Mouse (Mus musculus): ENCODE data around the gene Bmp7.

Bmp7 gene

DNA sequence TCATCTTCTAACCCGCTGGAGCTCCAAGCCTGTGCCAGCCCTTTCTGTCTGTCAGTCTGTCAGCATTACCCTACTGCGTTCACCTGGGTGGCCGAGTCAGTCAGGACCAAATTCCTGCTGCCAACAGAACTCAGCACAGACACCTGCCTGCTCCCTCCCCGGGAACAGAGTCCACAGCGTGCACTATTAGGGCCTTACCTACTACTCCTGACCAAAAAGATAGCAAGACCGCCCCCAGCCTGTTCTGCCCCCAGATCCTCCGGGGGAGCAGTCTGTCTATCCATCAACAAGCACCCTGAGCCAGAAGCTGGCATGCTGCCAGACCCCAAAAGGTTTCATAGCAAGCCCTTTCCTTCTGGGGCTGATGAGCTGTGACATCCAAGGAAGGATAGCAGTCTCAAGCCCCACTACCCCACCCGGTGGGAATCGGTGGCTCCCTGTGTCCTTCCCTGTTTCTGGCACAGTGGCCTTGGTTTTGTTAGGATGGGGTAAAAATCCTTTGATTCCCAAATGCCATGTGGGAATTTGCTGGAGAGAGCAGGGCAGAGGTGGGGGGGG, 10.1 kb upstream of the Bmp7 start:
- DNase-seq (ENCODE audit: inconsistent age in 2 of 2, low spot score in 1 of 2), result no peak

GRCm38 (mm10) chr2:172949051-172949450, 8.9 kb upstream of the Bmp7 start:
- peak in 1 of 2 experiments; percentile 57 for DNase-seq (ENCODE audit: inconsistent age in 2 of 2, low spot score in 1 of 2)

DNA sequence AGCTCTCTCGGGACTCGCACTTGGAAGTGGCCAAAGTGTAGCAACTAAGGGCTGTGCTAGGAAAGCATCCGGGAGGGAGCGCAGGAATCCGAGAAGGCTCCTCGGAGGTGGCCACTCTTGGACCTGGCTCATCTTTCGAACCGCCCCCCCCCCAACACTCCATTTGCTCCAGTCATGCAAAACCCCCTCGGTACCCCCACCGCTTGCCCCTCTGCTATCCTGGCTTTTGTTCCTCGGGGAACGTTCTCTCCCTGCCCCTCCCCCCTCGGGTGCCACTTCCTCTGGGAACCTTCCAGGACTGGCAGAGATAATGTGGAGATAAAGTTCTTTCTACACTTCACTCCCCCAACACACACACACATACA, 660 bp upstream of the Bmp7 start:
- no peak for DNase-seq (ENCODE audit: inconsistent age in 2 of 2, low spot score in 1 of 2)

GRCm38 (mm10) chr2:172939639-172940002, 500 bp downstream of the Bmp7 start:
- peak in 1 of 2 experiments; percentile 81 for DNase-seq (ENCODE audit: inconsistent age in 2 of 2, low spot score in 1 of 2)

DNA sequence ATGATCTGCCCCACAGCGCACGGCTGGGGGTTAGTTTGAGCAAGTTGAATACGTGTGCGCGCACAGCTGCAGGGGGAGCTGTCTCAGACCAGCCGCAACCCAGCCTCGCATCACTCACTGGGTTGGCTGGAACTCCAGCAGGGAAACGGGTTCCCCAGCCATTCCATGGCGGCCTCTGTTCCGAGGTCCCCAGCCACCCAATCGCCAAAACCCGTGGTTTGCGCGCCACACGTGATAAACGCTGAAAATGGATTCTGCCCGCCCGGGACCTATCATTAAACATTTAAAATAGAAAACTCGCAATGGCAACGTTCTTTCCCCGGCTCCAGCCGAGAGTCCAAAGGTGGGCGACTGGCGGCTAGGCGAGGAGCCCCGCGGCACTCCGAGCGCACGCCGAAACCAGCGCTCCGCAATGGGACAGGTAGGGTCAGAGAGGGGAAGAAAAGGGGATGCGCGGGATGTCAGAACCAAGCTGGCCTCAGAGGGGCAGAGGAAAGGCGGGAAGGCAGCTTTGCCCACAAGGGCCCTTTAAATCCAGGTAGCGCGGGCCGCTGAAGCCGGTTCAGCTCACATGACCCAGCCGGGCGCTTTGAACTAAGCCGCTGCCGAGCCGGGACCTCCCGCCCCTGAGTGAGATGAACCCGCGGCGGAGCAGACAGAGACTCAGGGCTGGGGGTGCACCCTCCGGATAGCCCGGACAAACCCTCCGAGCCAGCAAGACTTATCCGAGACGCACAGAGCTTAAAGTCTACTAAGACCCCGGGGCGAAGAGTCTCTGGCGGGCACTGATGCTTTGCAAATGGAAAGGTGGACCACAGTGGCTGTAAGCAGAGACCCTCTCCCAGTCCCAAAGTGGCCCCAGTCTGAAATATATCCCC, 1.1 kb downstream of the Bmp7 start:
- DNase-seq (ENCODE audit: inconsistent age in 2 of 2, low spot score in 1 of 2), result peak; percentile 72 to 84

DNA sequence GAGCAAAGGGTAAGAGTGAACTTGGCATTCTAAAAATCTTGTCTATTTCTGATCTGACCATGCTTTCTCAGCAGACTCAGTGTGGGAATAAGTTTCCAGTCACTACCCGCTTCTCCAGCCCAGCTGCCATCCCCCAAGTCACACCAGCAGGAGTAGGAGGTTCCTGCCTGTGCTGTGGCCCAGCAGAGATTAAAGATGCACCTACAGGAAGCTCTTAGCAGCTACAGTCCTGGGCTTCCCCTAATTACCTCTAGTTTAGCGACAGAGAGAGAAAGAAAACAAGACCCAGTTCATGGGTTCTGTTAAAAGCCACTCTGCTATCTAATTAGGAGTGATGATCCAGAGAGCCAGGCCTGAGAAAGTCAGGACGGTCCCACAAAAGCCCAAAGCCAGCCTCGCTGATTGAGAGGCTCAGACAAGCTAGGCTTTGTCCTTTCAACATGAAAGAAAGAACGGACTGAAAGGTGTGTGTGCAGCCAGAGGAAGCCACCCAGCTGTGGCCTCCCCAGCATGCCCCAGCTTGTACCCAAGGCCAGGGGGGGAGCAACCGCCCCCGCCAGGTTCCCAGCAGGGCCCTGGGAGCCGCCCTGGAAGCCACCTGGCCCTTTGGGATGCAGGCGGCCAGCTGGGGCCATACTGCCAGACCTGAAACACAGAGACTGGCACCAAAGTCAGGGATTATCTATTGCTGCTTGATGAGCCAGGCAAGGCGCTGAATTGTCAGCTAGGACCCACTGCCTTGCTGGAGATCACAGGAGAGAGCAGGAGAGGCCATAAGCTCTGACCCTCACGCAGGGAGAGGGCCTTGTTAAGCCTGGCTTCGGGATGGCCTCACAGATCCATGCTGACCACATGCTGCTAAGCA, 2.6 kb downstream of the Bmp7 start:
- peak in 1 of 2 experiments; percentile 59 for DNase-seq (ENCODE audit: inconsistent age in 2 of 2, low spot score in 1 of 2)

GRCm38 (mm10) chr2:172936844-172937243, 3.3 kb downstream of the Bmp7 start:
- DNase-seq (ENCODE audit: inconsistent age in 2 of 2, low spot score in 1 of 2), result no peak

DNA sequence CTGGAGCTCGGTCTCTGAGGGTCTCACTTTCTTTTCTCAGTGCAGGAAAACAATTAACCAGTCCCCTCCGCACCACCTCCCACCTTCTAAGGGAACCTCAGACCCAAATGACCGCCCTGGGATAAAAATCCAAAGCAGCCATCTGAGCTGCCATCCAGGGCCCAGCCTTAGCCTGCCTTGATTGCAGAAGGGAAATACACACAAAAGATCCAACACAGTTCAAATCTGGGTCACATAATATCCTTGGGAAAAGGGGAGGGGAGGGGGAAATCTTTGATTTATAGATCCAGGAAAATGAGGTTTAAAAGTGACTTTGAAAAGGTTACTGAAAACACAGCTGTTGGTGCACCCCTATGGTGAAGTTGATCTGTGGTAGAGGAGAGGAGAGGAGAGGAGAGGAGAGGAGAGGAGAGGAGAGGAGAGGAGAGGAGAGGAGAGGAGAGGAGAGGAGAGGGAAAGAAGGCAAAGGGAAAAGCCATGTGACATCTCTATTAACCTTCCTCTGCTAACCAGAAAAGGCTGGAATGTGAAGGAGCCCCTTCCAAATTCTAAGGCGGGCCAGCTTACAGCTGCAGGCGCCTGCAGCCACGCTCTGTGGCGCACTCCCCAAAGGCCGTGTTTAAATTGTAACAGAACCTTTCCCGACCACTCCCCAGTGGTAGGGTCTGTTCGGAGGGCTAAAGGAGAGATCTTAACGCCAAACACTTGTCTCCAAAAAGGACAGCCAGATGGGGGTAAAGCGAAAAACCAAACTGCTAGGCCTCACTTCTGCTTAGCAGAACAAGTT, 4.2 kb downstream of the Bmp7 start:
- peak in 1 of 2 experiments; percentile 73 for DNase-seq (ENCODE audit: inconsistent age in 2 of 2, low spot score in 1 of 2)

GRCm38 (mm10) chr2:172934891-172935740, 5.0 kb downstream of the Bmp7 start:
- peak; percentile 76 to 82 for DNase-seq (ENCODE audit: inconsistent age in 2 of 2, low spot score in 1 of 2)

GRCm38 (mm10) chr2:172934420-172934788, 5.7 kb downstream of the Bmp7 start:
- no peak for DNase-seq (ENCODE audit: inconsistent age in 2 of 2, low spot score in 1 of 2)

DNA sequence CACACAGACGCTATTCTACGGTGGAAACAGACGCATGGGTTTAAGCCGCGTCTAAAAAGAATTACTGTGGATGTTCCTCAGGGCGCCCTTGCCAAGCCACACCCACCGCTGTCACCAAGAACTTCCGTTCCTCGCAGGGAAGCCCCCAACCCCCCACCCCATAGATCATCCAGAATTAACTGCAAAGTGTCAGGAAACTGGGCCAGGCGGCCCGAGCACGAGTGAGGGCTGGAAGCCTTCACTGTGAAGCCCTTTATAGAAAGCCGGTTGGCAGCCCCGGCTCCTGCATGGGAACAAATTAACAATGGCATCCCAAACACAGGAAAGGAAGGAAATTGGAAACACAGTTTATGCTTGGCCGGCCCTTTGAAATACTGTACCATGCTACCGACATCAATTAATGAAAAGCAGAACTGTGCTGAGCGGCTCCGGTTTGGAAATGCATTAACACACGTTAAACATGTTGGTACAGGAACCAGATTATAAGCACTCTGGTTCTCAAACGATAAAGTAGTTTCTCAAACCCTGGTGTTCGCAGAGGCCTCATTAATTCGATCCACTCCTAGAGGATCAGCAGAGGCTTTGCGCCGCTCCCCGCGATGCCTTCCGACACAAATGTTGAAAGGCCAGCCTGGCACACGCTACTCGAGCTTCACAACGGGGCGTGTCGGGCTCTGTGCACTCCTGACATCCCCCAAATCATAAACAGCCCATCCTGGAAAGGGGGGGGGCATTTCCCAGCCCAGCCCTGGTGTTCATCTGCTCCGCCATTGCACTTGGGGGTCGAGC, 6.3 kb downstream of the Bmp7 start:
- DNase-seq (ENCODE audit: inconsistent age in 2 of 2, low spot score in 1 of 2), result peak in 1 of 2 experiments; percentile 72

- peak; percentile 69 to 70 for DNase-seq (ENCODE audit: inconsistent age in 2 of 2, low spot score in 1 of 2)
Measured at GRCm38 (mm10) chr2:172931137-172931898, 8.8 kb downstream of the Bmp7 start.

DNA sequence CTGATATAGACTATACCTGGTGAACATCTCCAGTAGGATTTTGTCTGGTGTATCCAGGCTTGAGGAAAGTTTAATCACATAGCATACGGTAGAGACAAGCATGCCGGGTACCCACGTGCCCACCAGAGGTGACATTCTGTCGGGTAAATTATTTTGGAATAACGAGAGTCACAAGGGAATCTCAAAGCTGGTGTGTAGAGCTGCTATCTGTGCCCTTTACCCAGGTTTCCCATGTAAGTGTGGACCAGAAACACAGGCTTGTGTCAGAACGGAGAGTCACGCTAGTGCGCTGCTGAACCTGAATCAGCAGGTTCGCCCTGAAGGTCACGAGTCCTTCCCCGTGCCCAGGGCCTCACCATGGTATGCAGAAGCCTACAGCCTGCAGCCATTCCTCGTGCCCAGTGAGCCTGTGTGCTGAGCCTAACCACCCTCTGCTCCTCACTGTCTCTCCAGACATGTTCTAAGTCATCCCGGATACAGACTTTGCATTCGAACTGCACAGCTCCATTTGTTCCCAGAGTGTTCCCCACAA, 10.2 kb downstream of the Bmp7 start:
- peak; percentile 64 to 79 for DNase-seq (ENCODE audit: inconsistent age in 2 of 2, low spot score in 1 of 2)

- DNase-seq (ENCODE audit: inconsistent age in 2 of 2, low spot score in 1 of 2), result peak in 1 of 2 experiments; percentile 51
Measured at GRCm38 (mm10) chr2:172927643-172928042, 12.5 kb downstream of the Bmp7 start.

- no peak for DNase-seq (ENCODE audit: inconsistent age in 2 of 2, low spot score in 1 of 2)
Measured at GRCm38 (mm10) chr2:172926311-172926710, 13.8 kb downstream of the Bmp7 start.

DNA sequence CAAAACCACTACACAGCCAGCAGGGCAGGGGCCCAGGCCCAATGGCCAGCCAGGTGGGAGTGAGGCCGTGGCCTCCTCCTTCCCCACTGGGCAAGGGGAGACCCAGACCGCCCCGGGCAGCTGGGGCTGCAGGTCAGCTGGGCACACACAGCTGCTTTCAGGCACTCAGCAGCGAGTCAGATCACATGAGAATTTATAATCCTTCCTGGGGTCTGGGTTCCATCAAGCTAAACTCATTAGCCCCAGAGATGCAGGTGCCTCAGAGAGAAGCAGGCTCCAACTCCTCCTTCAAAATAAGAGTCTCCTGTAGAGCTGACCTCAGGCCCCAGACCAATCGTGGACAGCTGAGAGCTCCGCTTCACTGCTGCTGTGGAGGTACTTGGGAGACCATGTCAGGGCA, 15.2 kb downstream of the Bmp7 start:
- DNase-seq (ENCODE audit: inconsistent age in 2 of 2, low spot score in 1 of 2), result peak in 1 of 2 experiments; percentile 51

GRCm38 (mm10) chr2:172923198-172923597, 16.9 kb downstream of the Bmp7 start:
- peak; percentile 83 to 88 for DNase-seq (ENCODE audit: inconsistent age in 2 of 2, low spot score in 1 of 2)

- DNase-seq (ENCODE audit: inconsistent age in 2 of 2, low spot score in 1 of 2), result no peak
Measured at GRCm38 (mm10) chr2:172922597-172922996, 17.5 kb downstream of the Bmp7 start.
